Mouse (Mus musculus) limb, embryonic 13.5 days (tissue): ENCODE data around the gene Htra2. TPM values are rescaled to one million over a fixed set of nuclear protein-coding genes. Genes with fewer than 3 reads are reported as not detected.

ENCODE experiments used
- ATAC-seq: fragments of 200-750 bp; cut with Nextera tagmentation; 2 replicates; pipeline ENCODE4 v1.8.0; 2017; ENCODE audit warnings: low read depth, moderate number of reproducible peaks, moderate TSS enrichment; ENCODE audit not compliant: low FRiP score
- H3K27ac ChIP-seq: fragments of 300-500 bp; sonication (generic); 2 replicates; pipeline ENCODE4 v1.5.1; 2015; ENCODE audit warnings: inconsistent platforms, mild to moderate bottlenecking, moderate library complexity
- H3K27me3 ChIP-seq: fragments of 300-500 bp; sonication (generic); 2 replicates; pipeline ENCODE4 v1.6.1; 2015; ENCODE audit warnings: mild to moderate bottlenecking, inconsistent platforms
- H3K36me3 ChIP-seq: fragments of 300-500 bp; sonication (generic); 2 replicates; pipeline ENCODE4 v1.6.1; 2015; ENCODE audit warnings: inconsistent platforms, mild to moderate bottlenecking, moderate library complexity
- H3K4me1 ChIP-seq: fragments of 300-500 bp; sonication (generic); 2 replicates; pipeline ENCODE4 v1.6.1; 2015; ENCODE audit warnings: inconsistent platforms
- H3K4me2 ChIP-seq: fragments of 300-500 bp; sonication (generic); replicated peaks from 2 replicates; pipeline ENCODE4 v1.6.1; 2015; ENCODE audit warnings: inconsistent platforms, mild to moderate bottlenecking, moderate library complexity
- H3K4me3 ChIP-seq: fragments of 300-500 bp; sonication (generic); 2 replicates; pipeline ENCODE4 v1.5.1; 2015; ENCODE audit warnings: moderate library complexity, mild to moderate bottlenecking, inconsistent platforms
- H3K9ac ChIP-seq: fragments of 300-500 bp; sonication (generic); 2 replicates; pipeline ENCODE4 v1.6.1; 2015; ENCODE audit warnings: mild to moderate bottlenecking, inconsistent platforms
- H3K9me3 ChIP-seq: fragments of 300-500 bp; sonication (generic); 2 replicates; pipeline ENCODE4 v1.6.1; 2016; ENCODE audit warnings: inconsistent platforms
- WGBS: fragments of 180-500 bp; shearing (Covaris S2); methylation state at CpG from one replicate; pipeline ENCODE4 v1.1.7; 2015; 5-methylcytosine and 5-hydroxymethylcytosine counted together
- polyA plus RNA-seq: library from polyadenylated mRNA; unstranded; fragments of >200 nt; fragmentation: Nextera tagmentation; extraction: Ambion mirVana; gene quantifications from 2 replicates; pipeline ENCODE4 v1.2.1, GENCODE M21; 2015

Gene Htra2
- polyA plus RNA-seq, 1 experiment from 2014 or later: 78.4 TPM

DNA sequence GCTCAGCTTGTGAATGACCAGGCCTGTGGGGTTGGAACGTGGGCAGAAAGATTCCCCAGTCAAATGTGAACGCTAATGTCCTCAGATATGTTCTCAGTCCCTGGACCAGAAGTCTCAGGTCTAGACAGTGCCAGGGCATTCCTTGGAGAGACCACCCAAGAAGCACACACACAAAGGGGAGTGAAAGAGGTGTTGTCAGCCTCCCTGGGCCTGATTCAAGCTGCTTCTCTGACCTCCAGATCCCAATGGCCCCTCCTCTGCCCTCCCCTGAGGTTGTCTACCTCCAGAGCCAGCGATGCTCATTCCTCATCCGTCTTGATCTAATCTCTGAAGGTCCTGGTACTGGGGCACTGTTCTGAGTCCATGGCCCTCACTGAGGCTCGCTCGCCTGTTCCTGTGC lies 11.5 kb downstream of the Htra2 start:
- Histone ChIP-seq H3K4me2 (no peak overlapping the region), H3K27me3 (no peaks in the 10 kb centered on the region), H3K9me3 (no peaks in the 10 kb centered on the region), H3K4me3 (no peak overlapping the region), H3K9ac (0 out of 2 replicates have a peak overlapping the region, but pooled peaks have one; percentile 25), H3K4me1 (peaks cover 4% of the 10 kb centered on the region), H3K27ac (no peak overlapping the region), H3K36me3 (peaks cover 16% of the 10 kb centered on the region)
- WGBS: 69% methylated on average over 6 of the region's 6 CpGs
- ATAC-seq: no peak

DNA sequence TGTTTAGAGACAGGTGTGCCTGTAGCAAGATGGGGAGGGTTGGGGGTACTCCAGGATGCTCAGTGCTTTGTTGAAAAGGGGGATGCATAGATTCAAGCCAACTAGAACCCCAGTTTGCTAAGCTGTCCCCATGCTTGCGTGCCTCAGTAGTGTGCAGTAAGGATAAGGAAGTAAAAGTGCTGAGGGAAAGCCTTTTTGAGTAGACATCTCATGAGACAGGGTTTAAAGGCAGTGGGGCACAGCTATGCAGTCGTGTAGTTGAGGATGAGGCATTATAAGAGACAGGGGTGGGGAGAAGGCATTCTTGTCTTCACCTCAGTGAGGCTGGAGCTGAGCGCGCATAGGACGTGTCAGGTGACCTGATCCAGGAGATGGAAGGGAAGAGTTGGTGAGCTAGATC lies 14.5 kb downstream of the Htra2 start:
- WGBS: 77% methylated on average over 5 of the region's 5 CpGs
- no peaks in the 10 kb centered on the region for H3K9me3 ChIP-seq
- H3K4me1 ChIP-seq: peaks cover 13% of the 10 kb centered on the region
- H3K27me3 ChIP-seq: no peaks in the 10 kb centered on the region
- no peak overlapping the region for H3K4me2 ChIP-seq
- H3K9ac ChIP-seq: no peak overlapping the region; the same call in 1 of the 2 replicates
- peaks cover 16% of the 10 kb centered on the region for H3K36me3 ChIP-seq
- H3K4me3 ChIP-seq: no peak overlapping the region
- H3K27ac ChIP-seq: no peak overlapping the region
- ATAC-seq: no peak

DNA sequence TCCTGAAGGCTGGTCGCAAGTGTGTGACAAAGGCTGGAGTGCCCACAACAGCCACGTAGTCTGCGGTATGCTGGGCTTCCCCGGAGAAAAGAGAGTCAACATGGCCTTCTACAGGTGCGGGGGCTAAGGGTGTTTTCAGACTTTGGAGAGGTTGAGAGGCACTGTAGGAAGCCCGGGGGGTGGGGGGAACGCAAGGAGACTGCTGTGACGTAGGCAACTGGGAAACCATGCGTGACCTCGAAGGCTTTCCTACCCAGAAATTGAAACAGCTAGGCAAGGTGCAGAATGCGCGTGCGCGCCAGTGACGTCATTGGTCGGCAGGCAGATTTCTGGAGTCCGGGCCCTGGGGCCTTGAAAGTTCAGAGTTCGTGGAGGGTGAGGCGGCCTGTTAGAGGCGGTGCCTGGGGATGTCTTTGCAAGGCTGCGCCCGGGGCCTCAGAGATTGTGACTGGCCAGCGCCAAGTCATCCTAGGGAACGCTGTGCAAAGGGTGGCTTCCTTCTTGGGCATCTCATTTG lies 16.5 kb downstream of the Htra2 start:
- Histone ChIP-seq H3K27me3 (no peaks in the 10 kb centered on the region), H3K4me1 (peaks cover 29% of the 10 kb centered on the region), H3K36me3 (peaks cover 8% of the 10 kb centered on the region; the same call in 1 of the 2 replicates), H3K27ac (no peak overlapping the region), H3K4me3 (peak overlapping the region; percentile 30), H3K4me2 (peak overlapping the region; percentile 63), H3K9ac (peak overlapping the region; percentile 53; the same call in 1 of the 2 replicates), H3K9me3 (no peaks in the 10 kb centered on the region)
- 0 out of 2 replicates have a peak, but pooled peaks have one; percentile 25 for ATAC-seq
- WGBS: 10% methylated on average over 24 of the region's 24 CpGs

DNA sequence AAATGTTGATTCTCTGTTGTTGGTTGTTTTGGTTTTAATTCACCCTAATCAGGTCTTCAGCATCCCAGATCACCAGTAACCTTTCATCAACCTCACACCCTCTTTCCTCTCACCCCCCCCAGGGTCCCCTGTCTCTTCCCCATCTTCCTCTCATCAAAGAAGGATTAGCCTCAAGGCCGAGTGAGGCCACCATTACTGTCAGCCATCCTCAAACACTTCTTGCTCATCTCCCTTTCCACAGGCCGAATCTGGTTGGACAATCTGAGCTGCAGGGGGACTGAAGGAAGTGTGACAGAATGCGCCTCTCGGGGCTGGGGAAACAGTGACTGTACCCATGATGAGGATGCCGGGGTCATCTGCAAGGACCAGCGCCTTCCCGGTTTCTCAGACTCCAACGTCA lies 17.9 kb downstream of the Htra2 start:
- no peaks in the 10 kb centered on the region for H3K9me3 ChIP-seq
- peaks cover 8% of the 10 kb centered on the region; the same call in 1 of the 2 replicates for H3K36me3 ChIP-seq
- no peak overlapping the region for H3K9ac ChIP-seq
- no peak overlapping the region for H3K4me2 ChIP-seq
- 78% methylated on average over 8 of the region's 8 CpGs for WGBS
- H3K4me1 ChIP-seq: peaks cover 34% of the 10 kb centered on the region
- no peak overlapping the region for H3K27ac ChIP-seq
- no peak overlapping the region for H3K4me3 ChIP-seq
- ATAC-seq: no peak
- peaks cover 4% of the 10 kb centered on the region for H3K27me3 ChIP-seq

DNA sequence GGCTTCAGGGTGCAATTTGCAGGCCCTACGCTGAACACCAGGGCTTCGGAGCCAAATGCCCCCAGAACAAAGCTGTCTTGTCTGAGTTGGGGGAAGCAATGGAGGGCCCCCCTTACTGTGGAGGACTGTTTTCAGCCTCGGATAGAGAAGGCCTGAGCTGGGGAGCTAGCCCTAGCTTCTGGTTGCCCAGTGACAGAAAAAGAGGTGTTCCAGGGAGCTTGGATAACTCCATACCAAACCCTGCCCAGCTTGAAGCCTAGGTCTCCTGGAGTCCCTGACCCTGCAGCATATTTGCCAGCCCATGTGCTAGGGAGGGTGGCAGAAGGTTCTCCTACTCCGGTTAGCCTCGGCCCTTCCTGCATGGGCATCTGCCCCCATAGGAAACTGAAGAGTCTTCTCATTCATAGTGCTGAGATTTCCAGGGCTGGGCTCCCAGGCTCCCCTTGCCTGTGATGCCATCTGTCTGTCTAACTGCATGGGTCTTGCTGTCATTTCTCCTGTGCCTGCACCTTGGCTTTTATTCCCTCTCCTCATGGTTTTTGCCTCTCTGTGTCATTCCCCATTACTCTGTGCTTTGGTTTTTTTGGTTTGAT lies 20.5 kb downstream of the Htra2 start:
- H3K27me3 ChIP-seq: peaks cover 30% of the 10 kb centered on the region
- peaks cover 52% of the 10 kb centered on the region for H3K4me1 ChIP-seq
- peak overlapping the region; percentile 64 for H3K4me3 ChIP-seq
- H3K36me3 ChIP-seq: peaks cover 4% of the 10 kb centered on the region; the same call in 1 of the 2 replicates
- peak overlapping the region; percentile 94 for H3K27ac ChIP-seq
- 26% methylated on average over 5 of the region's 5 CpGs for WGBS
- ATAC-seq: no peak
- H3K4me2 ChIP-seq: peak overlapping the region; percentile 86
- H3K9ac ChIP-seq: peak overlapping the region; percentile 73
- no peaks in the 10 kb centered on the region for H3K9me3 ChIP-seq

DNA sequence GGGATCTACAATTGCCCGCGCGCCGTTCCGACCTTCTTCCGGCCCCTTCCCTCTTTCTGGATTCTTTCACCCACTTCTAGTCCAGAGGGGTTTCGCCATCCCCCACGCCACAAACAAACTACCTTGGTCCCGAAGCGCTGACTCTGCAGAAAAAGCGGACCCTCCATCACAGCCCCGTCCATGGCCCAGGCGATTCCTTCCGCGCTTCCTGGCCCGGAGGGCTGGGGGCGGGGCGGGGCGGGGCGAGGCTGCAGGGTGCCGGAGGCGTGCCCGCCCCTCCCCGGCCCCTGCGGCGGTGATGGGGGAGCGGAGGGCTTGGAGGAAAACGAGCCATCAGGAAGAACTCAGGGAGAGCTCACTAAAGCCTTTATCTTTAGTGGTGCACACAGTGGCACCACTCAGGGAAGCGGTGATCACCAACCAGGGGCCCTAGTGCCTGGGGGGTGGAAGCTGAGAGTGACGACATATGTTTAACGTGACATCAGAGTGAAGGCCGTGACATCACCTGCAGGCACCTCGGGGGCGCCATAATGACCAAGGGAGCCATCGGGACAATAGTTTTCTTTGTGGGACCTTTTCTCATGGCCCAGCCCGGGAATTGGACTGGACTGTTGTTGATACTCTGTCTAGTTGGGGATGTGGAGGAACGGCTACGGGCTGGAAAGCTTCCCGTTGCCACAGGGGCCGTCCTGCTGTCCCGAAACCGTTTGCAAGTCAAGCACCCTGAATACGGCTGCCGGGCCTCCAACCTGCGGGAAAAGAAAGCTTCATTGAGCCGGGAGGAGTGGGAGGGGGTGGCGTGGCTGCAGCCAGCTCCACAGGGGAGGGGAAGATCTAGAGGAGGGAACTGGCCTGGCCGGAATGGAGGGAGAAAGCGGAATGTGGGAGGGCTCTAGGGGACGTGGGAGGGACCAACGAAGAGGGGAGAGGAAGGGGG lies 21.6 kb downstream of the Htra2 start, which contains the start of the genes Dok1 and Loxl3:
Gene Dok1, minus strand, starts transcription at position 223 of the 937 bp plus-strand sequence.
Gene Loxl3, plus strand, starts transcription at position 925 of the 937 bp plus-strand sequence.
- H3K36me3 ChIP-seq: peaks cover 4% of the 10 kb centered on the region; the same call in 1 of the 2 replicates
- peak within 1 kb of the TSS; percentile 73 for H3K9ac ChIP-seq
- H3K27me3 ChIP-seq: peaks cover 32% of the 10 kb centered on the region
- no peaks in the 10 kb centered on the region for H3K9me3 ChIP-seq
- peak; percentile 82 for ATAC-seq
- peak within 1 kb of the TSS; percentile 64 for H3K4me3 ChIP-seq
- peak within 1 kb of the TSS; percentile 86 for H3K4me2 ChIP-seq
- H3K4me1 ChIP-seq: peaks cover 56% of the 10 kb centered on the region
- under 1% methylated on average over 51 of the region's 51 CpGs for WGBS
- peak within 1 kb of the TSS; percentile 94 for H3K27ac ChIP-seq

DNA sequence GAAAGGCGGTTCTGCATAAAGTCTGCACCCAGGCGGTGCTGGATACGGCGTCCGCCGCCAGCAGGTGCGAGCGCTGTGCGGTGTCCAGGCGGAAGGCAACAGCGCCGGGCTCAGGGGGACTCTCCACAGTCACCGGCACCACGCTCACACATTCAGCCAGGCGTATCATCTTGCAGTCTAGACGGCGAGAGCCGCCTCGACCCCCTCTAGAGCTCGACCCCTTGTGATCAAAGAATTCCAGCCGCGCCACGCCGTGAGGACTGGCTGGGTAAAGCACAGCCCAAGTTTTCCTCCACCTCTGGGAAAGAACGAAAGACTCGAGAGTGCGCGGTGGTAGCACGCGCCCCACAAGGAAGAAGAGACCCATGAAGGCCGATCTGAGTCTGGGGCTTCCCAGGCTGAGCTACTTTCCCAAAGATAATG lies 22.3 kb downstream of the Htra2 start:
- H3K4me2 ChIP-seq: peak overlapping the region; percentile 86
- H3K4me3 ChIP-seq: peak overlapping the region; percentile 64
- no peaks in the 10 kb centered on the region for H3K9me3 ChIP-seq
- H3K36me3 ChIP-seq: peaks cover 4% of the 10 kb centered on the region; the same call in 1 of the 2 replicates
- peak overlapping the region; percentile 73 for H3K9ac ChIP-seq
- peak; percentile 33 for ATAC-seq
- H3K27ac ChIP-seq: peak overlapping the region; percentile 76
- peaks cover 32% of the 10 kb centered on the region for H3K27me3 ChIP-seq
- under 1% methylated on average over 31 of the region's 31 CpGs for WGBS
- H3K4me1 ChIP-seq: peaks cover 58% of the 10 kb centered on the region

DNA sequence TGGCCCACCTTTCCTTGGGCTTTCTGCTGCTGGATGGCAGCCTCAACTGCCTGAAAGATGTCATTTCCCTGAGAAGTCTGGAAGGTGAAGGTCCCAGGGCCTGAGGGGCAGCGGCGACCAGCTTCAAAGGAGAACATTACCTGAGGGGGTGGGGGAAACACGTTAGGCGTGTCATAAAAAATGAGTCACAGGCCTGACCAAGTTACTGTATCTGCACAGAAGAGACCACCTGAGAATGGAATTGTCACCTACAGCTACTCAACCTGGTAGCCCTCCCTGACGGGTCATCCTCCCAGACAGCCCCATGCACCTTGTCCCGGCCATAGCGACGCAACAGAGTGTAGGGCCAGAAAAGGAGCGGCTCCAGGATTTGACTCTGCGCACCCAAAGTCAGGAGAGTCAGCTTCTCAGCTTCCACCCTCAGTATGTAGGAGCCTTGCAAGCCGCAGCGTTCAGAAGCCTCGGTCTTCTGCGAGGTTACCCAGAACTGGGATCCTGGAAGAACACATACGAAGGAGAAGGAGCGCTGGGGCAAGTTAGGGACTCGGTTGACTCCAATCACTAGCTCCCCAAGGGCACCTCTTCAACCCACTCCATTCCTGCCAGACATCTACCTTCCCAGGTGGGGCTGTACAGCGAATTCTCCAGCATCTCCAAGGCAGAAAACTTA lies 23.0 kb downstream of the Htra2 start:
- ATAC-seq: no peak
- 20% methylated on average over 18 of the region's 18 CpGs for WGBS
- peak overlapping the region; percentile 73 for H3K9ac ChIP-seq
- H3K4me2 ChIP-seq: peak overlapping the region; percentile 86
- H3K9me3 ChIP-seq: no peaks in the 10 kb centered on the region
- H3K4me3 ChIP-seq: peak overlapping the region; percentile 64
- peaks cover 32% of the 10 kb centered on the region for H3K27me3 ChIP-seq
- no peak overlapping the region for H3K27ac ChIP-seq
- peaks cover 64% of the 10 kb centered on the region for H3K4me1 ChIP-seq
- H3K36me3 ChIP-seq: no peaks in the 10 kb centered on the region; the same call in 1 of the 2 replicates

DNA sequence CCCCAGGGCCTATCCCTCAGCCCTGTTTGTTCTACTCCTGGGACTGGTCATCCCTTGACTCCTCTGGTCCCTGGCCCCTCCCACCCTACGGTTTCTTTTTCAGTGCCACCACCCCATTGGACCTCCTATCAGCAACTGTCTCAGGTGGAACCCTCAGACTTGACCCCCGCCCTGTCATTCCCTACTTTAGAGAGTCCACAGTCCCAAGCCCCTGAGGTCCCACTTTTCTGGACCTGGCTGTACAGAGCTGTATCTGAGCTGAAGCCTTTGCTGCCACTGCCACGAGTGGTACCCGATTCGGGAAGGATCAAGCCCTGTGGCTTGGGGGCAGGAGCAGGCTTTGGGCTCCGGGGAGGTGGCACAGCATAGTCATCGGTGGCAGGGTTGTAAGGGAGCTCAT lies 24.0 kb downstream of the Htra2 start:
- ATAC-seq: no peak
- no peak overlapping the region for H3K27ac ChIP-seq
- H3K4me1 ChIP-seq: peaks cover 64% of the 10 kb centered on the region
- peak overlapping the region; percentile 86 for H3K4me2 ChIP-seq
- H3K4me3 ChIP-seq: no peak overlapping the region
- H3K27me3 ChIP-seq: peaks cover 32% of the 10 kb centered on the region
- 62% methylated on average over 7 of the region's 7 CpGs for WGBS
- no peaks in the 10 kb centered on the region for H3K9me3 ChIP-seq
- H3K36me3 ChIP-seq: no peaks in the 10 kb centered on the region; the same call in 1 of the 2 replicates
- H3K9ac ChIP-seq: 0 out of 2 replicates have a peak overlapping the region, but pooled peaks have one; percentile 19

DNA sequence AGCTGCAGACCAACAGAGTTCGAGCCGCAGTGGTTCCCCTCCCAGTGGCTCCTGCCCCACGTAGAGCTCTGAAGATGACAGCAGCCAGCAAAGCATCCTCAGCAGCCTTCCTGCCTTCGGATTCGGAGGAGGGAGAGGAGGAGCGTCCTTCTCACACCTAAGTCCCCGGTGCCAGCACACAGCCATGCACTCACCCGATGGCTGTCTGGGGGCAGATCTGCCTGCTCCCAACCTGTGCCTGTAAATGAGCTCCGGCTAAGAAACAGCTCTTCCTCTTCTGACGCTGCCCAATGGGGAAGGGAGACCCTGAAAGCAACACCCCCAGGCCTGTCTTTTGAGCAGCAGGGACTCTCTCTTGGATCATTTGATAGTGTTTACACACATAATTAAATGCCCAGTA lies 25.3 kb downstream of the Htra2 start:
- ATAC-seq: no peak
- peaks cover 51% of the 10 kb centered on the region for H3K4me1 ChIP-seq
- H3K9ac ChIP-seq: no peak overlapping the region
- no peaks in the 10 kb centered on the region for H3K9me3 ChIP-seq
- no peak overlapping the region for H3K4me3 ChIP-seq
- H3K27ac ChIP-seq: no peak overlapping the region
- H3K36me3 ChIP-seq: no peaks in the 10 kb centered on the region; the same call in 1 of the 2 replicates
- 30% methylated on average over 10 of the region's 10 CpGs for WGBS
- H3K27me3 ChIP-seq: peaks cover 32% of the 10 kb centered on the region
- H3K4me2 ChIP-seq: no peak overlapping the region

DNA sequence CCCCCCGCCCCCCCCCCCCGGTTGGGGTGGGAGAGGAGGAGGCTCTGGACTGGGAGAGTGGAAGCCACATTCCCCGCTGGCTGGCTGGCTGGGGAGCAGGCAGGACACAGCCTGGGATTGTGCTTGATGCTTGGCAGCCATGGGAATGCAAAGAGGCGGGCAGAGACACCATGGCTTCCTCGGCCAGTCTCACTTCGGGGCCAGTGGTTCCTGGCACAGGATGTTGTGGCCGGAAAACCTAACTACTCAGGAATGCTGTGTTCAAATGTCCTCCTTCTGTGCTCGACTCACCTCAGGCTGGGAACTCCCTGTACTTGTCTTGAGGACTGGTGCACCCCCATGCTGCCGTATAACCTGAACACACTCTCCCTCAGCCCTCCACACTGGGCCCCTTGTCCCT lies 27.4 kb downstream of the Htra2 start:
- WGBS: 50% methylated on average over 7 of the region's 9 CpGs

More for the DNA sequence above, 27.4 kb downstream of the Htra2 start:
- no peak overlapping the region for H3K4me2 ChIP-seq
- no peaks in the 10 kb centered on the region for H3K9me3 ChIP-seq
- 0 out of 2 replicates have a peak, but pooled peaks have one; percentile 42 for ATAC-seq
- H3K27ac ChIP-seq: peak overlapping the region; percentile 52; the same call in 1 of the 2 replicates
- peaks cover 44% of the 10 kb centered on the region for H3K4me1 ChIP-seq
- no peaks in the 10 kb centered on the region; the same call in 1 of the 2 replicates for H3K36me3 ChIP-seq
- peak overlapping the region; percentile 45; the same call in 1 of the 2 replicates for H3K9ac ChIP-seq
- no peak overlapping the region for H3K4me3 ChIP-seq
- H3K27me3 ChIP-seq: peaks cover 32% of the 10 kb centered on the region
